Mouse (Mus musculus) c-Kit-negative CD71-positive TER-119-positive erythroid progenitor cells, embryonic 14.5 days (primary cell): ENCODE measurements around the gene Tdrd3.

Source experiments
- DNase-seq: peaks from one replicate; pipeline ENCODE4 v3.0.0-alpha.2; 2013; ENCODE audit warnings: low read depth, low spot score

The Tdrd3 gene

DNA sequence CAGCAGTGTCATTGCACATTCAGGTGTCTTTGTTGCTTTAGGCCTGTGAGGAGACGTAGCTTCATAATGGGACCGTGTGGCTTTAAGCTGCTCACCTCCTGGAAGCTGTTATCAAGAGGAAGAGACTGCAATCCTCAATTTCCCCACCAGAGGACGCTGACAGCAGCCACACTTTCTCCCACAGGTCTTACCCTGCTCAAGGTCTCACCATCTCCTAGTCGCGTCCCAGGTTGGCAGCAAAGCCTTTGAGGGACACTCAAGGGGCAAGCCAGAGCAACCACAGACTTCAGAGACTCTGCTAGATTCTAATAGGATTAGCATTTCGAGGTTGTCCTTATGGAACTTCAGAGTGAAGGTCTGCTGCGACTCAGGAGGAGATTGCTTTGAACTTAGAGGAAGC, 149.8 kb downstream of the Tdrd3 start:
- DNase-seq = no peak

- no peak for DNase-seq
Observed at GRCm38 (mm10) chr14:87567034-87567461, 150.6 kb downstream of the Tdrd3 start.

- DNase-seq = no peak
Observed at GRCm38 (mm10) chr14:87567626-87568446, 151.4 kb downstream of the Tdrd3 start.

- DNase-seq = no peak
Observed at GRCm38 (mm10) chr14:87568447-87568908, 152.0 kb downstream of the Tdrd3 start.

GRCm38 (mm10) chr14:87569471-87569870, 153.0 kb downstream of the Tdrd3 start:
- no peak for DNase-seq

DNA sequence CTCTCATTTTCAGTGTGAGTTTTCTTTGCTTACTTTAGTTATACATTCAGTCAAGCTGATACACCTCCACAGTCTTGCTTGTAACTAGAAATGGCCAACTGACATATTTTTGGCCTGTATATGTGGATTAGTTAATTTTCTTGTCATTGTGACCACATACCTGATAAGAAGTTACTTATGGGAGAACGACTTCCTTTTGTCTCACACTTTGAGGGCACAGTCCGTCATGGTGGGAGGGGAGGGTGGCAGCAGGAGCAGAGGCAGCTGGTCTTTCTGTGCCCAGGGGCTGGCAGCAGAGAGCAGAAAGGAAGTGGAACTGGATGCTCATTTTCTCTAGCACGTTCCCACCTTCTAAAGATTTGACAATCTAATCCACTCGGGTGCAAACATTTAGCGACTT, 156.0 kb downstream of the Tdrd3 start:
- DNase-seq = no peak

- DNase-seq = no peak
Observed at GRCm38 (mm10) chr14:87582610-87583009, 166.2 kb downstream of the Tdrd3 start.
